ENCODE assay signal across 10 mouse cellular contexts in genomic region chr12:32692081-32692819, GRCm38 (mm10).
A peak's percentile ranks its signal among the peaks of the same experiment; 100 is the strongest.
DNase-seq lines count a peak whose midpoint lies in the region; ATAC-seq and TF ChIP-seq lines count a peak whose summit lies in the region.
"Had no signal": no experiment of that assay in that cellular context is flagged by ENCODE, and none has a peak within 500 bp of the region (broad histone marks: within the 10 kb centered on the region; RNA-seq: fewer than 3 reads in every experiment).

No protein-coding gene starts in this region.

- ATAC-seq in liver, embryonic 11.5 days (replicated peaks; ENCODE audit: low FRiP score), result no peak
- peak; percentile 67 for ATAC-seq in lung, postnatal 0 days
- ATAC-seq: intestine, postnatal 0 days had no signal

- H3K27me3 ChIP-seq in liver, adult 2 months (ENCODE audit: control insufficient read depth, insufficient read depth, low read length), result no peaks in the 10 kb centered on the region
- H3K27me3 ChIP-seq in liver, embryonic 11.5 days (replicated peaks; ENCODE audit: control insufficient read depth, insufficient read depth, low read length), result no peaks in the 10 kb centered on the region
- H3K27me3 ChIP-seq in lung, postnatal 0 days (replicated peaks; ENCODE audit: insufficient read depth, low read length), result no peaks in the 10 kb centered on the region

- H3K36me3 ChIP-seq in liver, adult 2 months (ENCODE audit: control insufficient read depth, insufficient read depth, low read length), result no peaks in the 10 kb centered on the region
- no peaks in the 10 kb centered on the region for H3K36me3 ChIP-seq in liver, embryonic 11.5 days (ENCODE audit: control insufficient read depth, insufficient read depth, low read length)
- H3K36me3 ChIP-seq in lung, postnatal 0 days (ENCODE audit: insufficient read depth, low read length), result no peaks in the 10 kb centered on the region

- peak overlapping the region; percentile 41 for H3K9ac ChIP-seq in liver, adult 2 months (ENCODE audit: low read depth, low read length)
- H3K9ac ChIP-seq in liver, embryonic 11.5 days (ENCODE audit: low read depth, low read length), result no peak overlapping the region
- no peak overlapping the region for H3K9ac ChIP-seq in lung, postnatal 0 days (replicated peaks; ENCODE audit: low read depth)
- H3K9ac ChIP-seq: liver, embryonic 14.5 days had no signal

- 23% methylated on average over 8 of the region's 8 CpGs for WGBS in liver, adult 2 months
- WGBS in liver, embryonic 11.5 days, result 78% methylated on average over 8 of the region's 8 CpGs
- WGBS in lung, postnatal 0 days, result 37% methylated on average over 8 of the region's 8 CpGs

- H3K9me3 ChIP-seq in liver, embryonic 11.5 days (ENCODE audit: control insufficient read depth, low read length), result no peaks in the 10 kb centered on the region
- no peaks in the 10 kb centered on the region for H3K9me3 ChIP-seq in lung, postnatal 0 days (ENCODE audit: low read length)

- no peak for TF ChIP-seq EP300 in lung, postnatal 0 days (IDR thresholded peaks at IDR 0.05)

- H3K4me1 ChIP-seq in liver, adult 2 months (ENCODE audit: control insufficient read depth, insufficient read depth, low read length), result peaks cover 24% of the 10 kb centered on the region
- no peaks in the 10 kb centered on the region for H3K4me1 ChIP-seq in liver, embryonic 11.5 days (replicated peaks; ENCODE audit: control insufficient read depth, insufficient read depth, low read length)
- H3K4me1 ChIP-seq in lung, postnatal 0 days (ENCODE audit: insufficient read depth, low read depth, low read length), result 0 out of 2 replicates have a peak, but pooled peaks cover 3% of the 10 kb centered on the region

- H3K79me2 ChIP-seq in liver, adult 2 months (ENCODE audit: control insufficient read depth, insufficient read depth, low read length), result no peaks in the 10 kb centered on the region

- H3K4me3 ChIP-seq in liver, adult 2 months (ENCODE audit: insufficient read depth, low read depth, low read length), result no peak overlapping the region
- H3K4me3 ChIP-seq in liver, embryonic 11.5 days (ENCODE audit: low read depth, low read length), result no peak overlapping the region
- H3K4me3 ChIP-seq in lung, postnatal 0 days (ENCODE audit: low read depth, low read length), result no peak overlapping the region

- H3K4me2 ChIP-seq in liver, embryonic 11.5 days, result no peak overlapping the region
- H3K4me2 ChIP-seq in lung, postnatal 0 days (replicated peaks; ENCODE audit: low read depth, low read length), result no peak overlapping the region

- DNase-seq in cerebellum, postnatal 14 days, result peak; percentile 65 to 72
- no peak for DNase-seq in cerebellum, adult 9-11 months
- peak; percentile 96 for DNase-seq in liver, adult 2 months (ENCODE audit: extremely low read depth, low read depth, low spot score)
- no peak for DNase-seq in liver, embryonic 11.5 days (ENCODE audit: low spot score)
- DNase-seq in kidney, adult 11 months, result peak; percentile 54
- DNase-seq in lung, postnatal 0 days (ENCODE audit: low spot score), result peak; percentile 61
- DNase-seq in ovary, postnatal 10 days (ENCODE audit: low spot score), result no peak
- no peak for DNase-seq in urinary bladder, postnatal 4 days (ENCODE audit: low spot score in 2 of 2)

- TF ChIP-seq POLR2A in liver, adult 2 months (IDR thresholded peaks at IDR 0.05; ENCODE audit: extremely low read depth, insufficient read depth, low read length), result no peak

- H3K27ac ChIP-seq in liver, adult 2 months (replicated peaks; ENCODE audit: insufficient read depth, low read depth, low read length), result peak overlapping the region; percentile 92
- H3K27ac ChIP-seq in liver, embryonic 11.5 days (ENCODE audit: low read depth, low read length), result no peak overlapping the region
- H3K27ac ChIP-seq in lung, postnatal 0 days (ENCODE audit: low read length), result no peak overlapping the region
- H3K27ac ChIP-seq: liver, embryonic 14.5 days had no signal

- no peak for TF ChIP-seq CTCF in liver, adult 2 months (IDR thresholded peaks at IDR 0.05; ENCODE audit: low read depth, low read length)
- no peak for TF ChIP-seq CTCF in lung, postnatal 0 days (IDR thresholded peaks at IDR 0.05)

Comparison
In these comparisons a context has a peak if more than half of its experiments do, and no peak if none do; other contexts are left out.
1. DNase-seq: peak in cerebellum, postnatal 14 days (2 of 2), liver, adult 2 months (single experiment), kidney, adult 11 months (single experiment) and lung, postnatal 0 days (single experiment); none in cerebellum, adult 9-11 months (single experiment), liver, embryonic 11.5 days (single experiment), ovary, postnatal 10 days (single experiment) and urinary bladder, postnatal 4 days (0 of 2).